Mouse (Mus musculus) thymus, adult 2 months (tissue): ENCODE measurements around the gene Grk1.

Experiments used
- CTCF ChIP-seq: fragments of 200-500 bp; IDR thresholded peaks from 2 replicates; pipeline ENCODE4 v1.5.1; 2012; ENCODE audit warnings: mild to moderate bottlenecking, control low read depth, low read length, moderate library complexity, borderline replicate concordance; ENCODE audit not compliant: control insufficient read depth, poor library complexity, insufficient read depth; ENCODE audit errors: extremely low read depth
- POLR2A ChIP-seq: fragments of 200-500 bp; IDR thresholded peaks from 2 replicates; pipeline ENCODE4 v1.6.1; 2012; ENCODE audit warnings: mild to moderate bottlenecking, low read length, control low read depth, moderate library complexity; ENCODE audit not compliant: control insufficient read depth, poor library complexity, insufficient read depth; ENCODE audit errors: extremely low read depth

DNA sequence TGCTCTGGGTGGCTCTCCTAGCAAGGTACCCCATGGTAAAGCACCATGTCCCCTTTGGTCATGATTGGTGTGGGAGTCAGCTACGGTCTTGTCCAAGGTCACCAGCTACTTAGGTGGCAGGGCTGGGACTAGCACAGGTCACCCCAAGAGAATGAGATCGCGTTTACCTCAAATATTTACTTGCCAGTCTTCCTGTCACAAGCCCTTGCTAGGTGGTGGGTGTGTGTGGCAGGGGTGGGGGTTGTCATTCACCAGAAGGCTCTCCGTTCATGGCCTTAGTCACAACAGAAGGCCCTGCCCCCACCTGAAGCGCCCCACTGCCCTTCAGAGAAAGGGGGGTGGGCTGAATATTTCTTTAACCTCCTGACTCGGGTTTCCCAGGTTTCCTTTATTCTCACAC lies 1.4 kb upstream of the Grk1 start:
- TF ChIP-seq POLR2A (no peak), CTCF (no peak)
